Mouse (Mus musculus) neural tube, embryonic 15.5 days (tissue): Measurements from ENCODE around the gene Iqschfp. TPM values are rescaled to one million over a fixed set of nuclear protein-coding genes. Genes with fewer than 3 reads are reported as not detected.

Experiments
- ATAC-seq: fragments of 200-750 bp; cut with Nextera tagmentation; 2 replicates; pipeline ENCODE4 v1.8.0; 2017; ENCODE audit warnings: mild to moderate bottlenecking, moderate TSS enrichment, moderate library complexity; ENCODE audit not compliant: low FRiP score
- H3K27ac ChIP-seq: fragments of 300-500 bp; sonication (generic); replicated peaks from 2 replicates; pipeline ENCODE4 v1.5.1; 2015; ENCODE audit warnings: mild to moderate bottlenecking, inconsistent platforms
- H3K27me3 ChIP-seq: fragments of 300-500 bp; sonication (generic); replicated peaks from 2 replicates; pipeline ENCODE4 v1.6.1; 2015; ENCODE audit warnings: inconsistent platforms
- H3K36me3 ChIP-seq: fragments of 300-500 bp; sonication (generic); 2 replicates; pipeline ENCODE4 v1.6.1; 2015; ENCODE audit warnings: inconsistent platforms
- H3K4me1 ChIP-seq: fragments of 300-500 bp; sonication (generic); 2 replicates; pipeline ENCODE4 v1.6.1; 2015; ENCODE audit warnings: inconsistent platforms
- H3K4me2 ChIP-seq: fragments of 300-500 bp; sonication (generic); 2 replicates; pipeline ENCODE4 v1.6.1; 2015; ENCODE audit warnings: inconsistent platforms, mild to moderate bottlenecking, moderate library complexity
- H3K4me3 ChIP-seq: fragments of 300-500 bp; sonication (generic); replicated peaks from 2 replicates; pipeline ENCODE4 v1.5.1; 2015; ENCODE audit warnings: mild to moderate bottlenecking, inconsistent platforms
- H3K9ac ChIP-seq: fragments of 300-500 bp; sonication (generic); replicated peaks from 2 replicates; pipeline ENCODE4 v1.6.1; 2015; ENCODE audit warnings: mild to moderate bottlenecking, inconsistent platforms
- H3K9me3 ChIP-seq: fragments of 300-500 bp; sonication (generic); replicated peaks from 2 replicates; pipeline ENCODE4 v1.6.1; 2016; ENCODE audit warnings: inconsistent platforms
- WGBS: fragments of 180-500 bp; shearing (Covaris S2); methylation state at CpG from one replicate; pipeline ENCODE4 v1.1.7; 2015; ENCODE audit warnings: mixed read lengths; 5-methylcytosine and 5-hydroxymethylcytosine counted together
- polyA plus RNA-seq: library from polyadenylated mRNA; unstranded; fragments of >200 nt; fragmentation: Nextera tagmentation; extraction: Ambion mirVana; gene quantifications from 2 replicates; pipeline ENCODE4 v1.2.1, GENCODE M21; 2015

Gene Iqschfp
- polyA plus RNA-seq, 1 experiment from 2014 or later = 7.2 TPM

GRCm38 (mm10) chr3:68572249-68573225 lies 680.5 kb downstream of the Iqschfp start:
- Histone ChIP-seq H3K9me3 (no peaks in the 10 kb centered on the region), H3K27ac (peak overlapping the region; percentile 95), H3K4me3 (peak overlapping the region; percentile 53), H3K9ac (peak overlapping the region; percentile 79), H3K4me2 (peak overlapping the region; percentile 68), H3K36me3 (no peaks in the 10 kb centered on the region), H3K27me3 (no peaks in the 10 kb centered on the region), H3K4me1 (peaks cover 50% of the 10 kb centered on the region)
- 6% methylated on average over 28 of the region's 28 CpGs for WGBS
- ATAC-seq = peak; percentile 93

GRCm38 (mm10) chr3:68573226-68573624 lies 681.2 kb downstream of the Iqschfp start:
- H3K27me3 ChIP-seq = no peaks in the 10 kb centered on the region
- H3K27ac ChIP-seq = peak overlapping the region; percentile 95

DNA sequence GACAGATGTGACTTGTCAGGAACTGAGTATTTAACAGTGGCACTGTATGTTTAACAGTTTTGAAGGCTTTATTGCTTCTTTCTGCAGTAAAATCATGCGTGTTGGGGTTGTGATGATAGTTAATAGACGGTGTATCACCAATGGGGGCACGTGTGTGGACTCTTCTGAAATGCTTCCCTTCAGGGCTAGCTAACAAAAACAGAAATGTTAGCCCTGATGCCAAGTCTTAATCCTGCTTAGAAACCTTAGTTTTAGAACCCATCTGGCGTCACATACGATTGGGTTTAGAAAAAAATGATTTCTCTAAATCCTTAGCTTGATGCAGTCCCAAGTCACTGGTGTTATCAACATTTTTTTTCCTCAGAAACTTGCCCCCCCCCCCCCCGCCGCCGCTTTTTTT lies 682.1 kb downstream of the Iqschfp start:
- Histone ChIP-seq H3K4me3 (peak overlapping the region; percentile 53), H3K4me1 (peaks cover 52% of the 10 kb centered on the region), H3K4me2 (peak overlapping the region; percentile 68), H3K27me3 (no peaks in the 10 kb centered on the region), H3K9ac (peak overlapping the region; percentile 79), H3K9me3 (no peaks in the 10 kb centered on the region), H3K27ac (peak overlapping the region; percentile 95), H3K36me3 (no peaks in the 10 kb centered on the region)
- WGBS = 31% methylated on average over 8 of the region's 8 CpGs
- ATAC-seq = no peak

More at GRCm38 (mm10) chr3:68573226-68573624, 681.2 kb downstream of the Iqschfp start:
- Histone ChIP-seq H3K9ac (peak overlapping the region; percentile 79), H3K4me3 (peak overlapping the region; percentile 53), H3K9me3 (no peaks in the 10 kb centered on the region), H3K36me3 (no peaks in the 10 kb centered on the region), H3K4me1 (peaks cover 50% of the 10 kb centered on the region), H3K4me2 (peak overlapping the region; percentile 68)
- 34% methylated on average over 3 of the region's 3 CpGs for WGBS
- ATAC-seq = no peak

DNA sequence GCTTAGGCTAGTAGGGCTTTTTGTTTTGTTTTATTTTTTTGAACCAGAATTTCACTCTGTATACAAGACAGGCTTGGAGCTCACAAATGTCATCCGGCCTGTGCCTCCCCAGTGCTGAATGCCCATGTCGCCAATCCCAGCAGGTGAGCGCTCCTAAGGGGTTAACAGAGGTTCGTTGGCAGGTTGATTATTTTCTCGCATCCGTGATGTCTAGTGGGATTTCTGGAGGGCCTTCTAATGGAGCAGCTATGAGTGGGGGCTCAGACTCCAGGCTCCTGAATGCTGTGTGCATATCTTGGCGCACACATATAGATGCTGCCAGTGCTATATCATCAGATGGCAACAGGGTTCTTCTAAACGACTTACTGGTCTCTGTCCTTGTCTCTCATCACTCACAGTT lies 682.5 kb downstream of the Iqschfp start:
- Histone ChIP-seq H3K9me3 (no peaks in the 10 kb centered on the region), H3K27ac (peak overlapping the region; percentile 95), H3K4me3 (peak overlapping the region; percentile 53), H3K4me2 (peak overlapping the region; percentile 68), H3K9ac (peak overlapping the region; percentile 79; the same call in 1 of the 2 replicates), H3K4me1 (peaks cover 54% of the 10 kb centered on the region), H3K36me3 (no peaks in the 10 kb centered on the region), H3K27me3 (no peaks in the 10 kb centered on the region)
- ATAC-seq = no peak
- 38% methylated on average over 8 of the region's 8 CpGs for WGBS

- Histone ChIP-seq H3K9ac (no peak overlapping the region), H3K4me1 (peaks cover 60% of the 10 kb centered on the region), H3K27me3 (no peaks in the 10 kb centered on the region), H3K4me3 (peak overlapping the region; percentile 53), H3K36me3 (no peaks in the 10 kb centered on the region), H3K4me2 (peak overlapping the region; percentile 68), H3K27ac (peak overlapping the region; percentile 68), H3K9me3 (no peaks in the 10 kb centered on the region)
- no peak for ATAC-seq
- WGBS = 54% methylated on average over 10 of the region's 10 CpGs
These were observed 683.8 kb downstream of the Iqschfp start for GRCm38 (mm10) chr3:68575636-68576340.

DNA sequence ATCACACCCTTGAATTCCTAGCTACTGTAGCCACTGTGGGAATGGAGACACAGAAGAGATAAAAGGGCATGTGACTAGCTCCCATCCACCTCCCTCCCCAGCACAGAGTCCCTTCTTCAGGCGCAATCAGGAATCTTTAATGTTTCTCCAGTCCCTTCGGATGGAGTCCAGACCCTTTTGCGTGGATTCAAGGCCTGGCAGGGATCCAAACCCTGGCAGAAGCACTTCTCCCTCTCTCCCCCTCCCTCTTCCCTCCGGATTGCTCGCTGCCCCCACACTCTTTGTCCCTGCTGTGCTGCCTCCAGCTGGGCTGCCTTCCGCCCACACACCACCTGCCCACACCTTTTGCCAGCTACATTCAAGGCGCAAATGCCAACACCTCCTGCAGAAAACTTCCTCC lies 684.4 kb downstream of the Iqschfp start:
- Histone ChIP-seq H3K4me3 (peak overlapping the region; percentile 10), H3K27ac (peak overlapping the region; percentile 68), H3K27me3 (no peaks in the 10 kb centered on the region), H3K9me3 (no peaks in the 10 kb centered on the region), H3K4me2 (peak overlapping the region; percentile 68), H3K9ac (0 out of 2 replicates have a peak overlapping the region, but pooled peaks have one; percentile 14), H3K36me3 (no peaks in the 10 kb centered on the region), H3K4me1 (peaks cover 58% of the 10 kb centered on the region)
- ATAC-seq = no peak
- 12% methylated on average over 7 of the region's 7 CpGs for WGBS

GRCm38 (mm10) chr3:68576948-68577347 lies 684.9 kb downstream of the Iqschfp start:
- H3K4me1 ChIP-seq = peaks cover 61% of the 10 kb centered on the region
- 55% methylated on average over 5 of the region's 5 CpGs for WGBS
- ATAC-seq = no peak
- no peaks in the 10 kb centered on the region for H3K9me3 ChIP-seq
- H3K36me3 ChIP-seq = no peaks in the 10 kb centered on the region
- peak overlapping the region; percentile 68 for H3K27ac ChIP-seq
- H3K4me2 ChIP-seq = peak overlapping the region; percentile 68
- no peak overlapping the region; the same call in 1 of the 2 replicates for H3K4me3 ChIP-seq
- H3K27me3 ChIP-seq = no peaks in the 10 kb centered on the region
- H3K9ac ChIP-seq = 0 out of 2 replicates have a peak overlapping the region, but pooled peaks have one; percentile 14

DNA sequence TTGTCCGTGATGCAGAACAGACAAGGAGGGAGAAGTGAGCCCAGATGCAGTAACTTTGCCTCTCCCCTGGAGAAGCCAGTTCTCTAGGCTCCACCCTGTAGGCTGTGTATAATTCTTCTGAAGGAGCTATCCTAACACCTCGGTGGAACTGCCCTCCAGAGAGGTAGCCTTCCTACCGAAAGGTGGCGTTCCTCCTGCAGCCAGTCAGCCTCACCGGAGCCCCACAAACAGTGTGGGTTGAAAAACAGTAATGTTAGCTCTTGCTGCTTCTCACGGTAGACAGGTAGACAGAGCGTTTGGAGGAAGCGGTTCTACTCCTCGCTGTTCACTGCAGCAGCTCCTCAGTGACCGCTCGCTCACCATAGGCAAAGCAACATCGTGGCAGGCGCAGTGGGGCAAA lies 689.6 kb downstream of the Iqschfp start:
- H3K4me3 ChIP-seq = no peak overlapping the region
- 59% methylated on average over 13 of the region's 13 CpGs for WGBS
- no peak for ATAC-seq
- no peaks in the 10 kb centered on the region for H3K27me3 ChIP-seq
- H3K27ac ChIP-seq = no peak overlapping the region
- no peak overlapping the region for H3K4me2 ChIP-seq
- no peak overlapping the region for H3K9ac ChIP-seq
- no peaks in the 10 kb centered on the region for H3K36me3 ChIP-seq
- peaks cover 62% of the 10 kb centered on the region for H3K4me1 ChIP-seq
- no peaks in the 10 kb centered on the region for H3K9me3 ChIP-seq

GRCm38 (mm10) chr3:68582103-68582740 lies 690.2 kb downstream of the Iqschfp start:
- H3K27ac ChIP-seq = peak overlapping the region; percentile 75; the same call in 1 of the 2 replicates
- H3K36me3 ChIP-seq = no peaks in the 10 kb centered on the region
- H3K27me3 ChIP-seq = no peaks in the 10 kb centered on the region
- no peak overlapping the region for H3K4me3 ChIP-seq
- peaks cover 60% of the 10 kb centered on the region for H3K4me1 ChIP-seq
- H3K9ac ChIP-seq = no peak overlapping the region
- ATAC-seq = no peak
- H3K4me2 ChIP-seq = no peak overlapping the region; the same call in 1 of the 2 replicates
- no peaks in the 10 kb centered on the region for H3K9me3 ChIP-seq
- WGBS = 54% methylated on average over 12 of the region's 12 CpGs

- H3K9ac ChIP-seq = no peak overlapping the region
- WGBS = 8% methylated on average over 14 of the region's 14 CpGs
- ATAC-seq = no peak
These were observed 691.1 kb downstream of the Iqschfp start for GRCm38 (mm10) chr3:68583031-68583693.

More at GRCm38 (mm10) chr3:68583031-68583693, 691.1 kb downstream of the Iqschfp start:
- Histone ChIP-seq H3K4me1 (peaks cover 67% of the 10 kb centered on the region), H3K4me3 (no peak overlapping the region), H3K36me3 (no peaks in the 10 kb centered on the region), H3K9me3 (no peaks in the 10 kb centered on the region), H3K27ac (peak overlapping the region; percentile 75), H3K4me2 (peak overlapping the region; percentile 45), H3K27me3 (no peaks in the 10 kb centered on the region)
